ENCODE assay signal across 9 mouse cellular contexts in the genomic region with DNA sequence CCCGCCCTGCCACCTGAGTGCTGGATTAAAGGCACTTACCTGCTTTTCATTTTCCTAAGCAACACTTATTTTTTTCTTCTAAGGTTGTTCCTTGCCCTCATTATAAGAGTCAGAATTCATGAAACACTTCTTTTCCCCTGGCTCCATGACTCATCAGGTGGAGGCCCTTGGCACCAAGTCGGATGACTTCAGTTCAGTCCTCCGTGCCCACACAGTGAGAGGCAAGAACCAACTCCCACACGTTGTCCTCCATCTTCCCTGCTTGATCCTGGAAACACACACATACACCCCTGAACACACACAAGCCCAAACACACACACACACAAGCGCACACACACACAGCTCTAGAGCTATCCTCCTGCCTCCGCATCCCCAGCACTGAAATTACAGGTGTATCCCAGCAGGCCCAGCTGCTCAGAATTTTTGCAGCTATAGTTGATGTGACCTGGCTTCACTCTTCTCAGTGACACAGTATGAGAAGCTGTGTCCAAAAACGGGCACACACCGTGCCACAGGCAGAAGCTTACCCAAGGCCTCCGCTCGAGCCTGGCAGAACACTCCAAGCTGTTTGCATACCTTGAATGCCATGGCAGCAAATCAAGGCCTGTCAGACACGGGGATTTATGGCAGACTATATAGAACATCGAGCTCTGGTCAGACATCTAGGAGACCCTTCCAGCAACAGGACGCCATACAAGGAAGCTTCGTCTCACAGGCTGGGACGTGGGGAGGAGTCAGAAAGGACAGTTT. TPM values are rescaled to one million over a fixed set of nuclear protein-coding genes. Genes with fewer than 3 reads are reported as not detected.
DNase-seq lines count a peak whose midpoint lies in the region; ATAC-seq and TF ChIP-seq lines count a peak whose summit lies in the region.
"Had no signal": no experiment of that assay in that cellular context is flagged by ENCODE, and none has a peak within 500 bp of the region (broad histone marks: within the 10 kb centered on the region; RNA-seq: fewer than 3 reads in every experiment).

No protein-coding gene starts in this region.

- no peaks in the 10 kb centered on the region for H3K36me3 ChIP-seq in lung, embryonic 15.5 days
- no peaks in the 10 kb centered on the region for H3K36me3 ChIP-seq in stomach, embryonic 15.5 days

- no peak overlapping the region for H3K4me3 ChIP-seq in gastrocnemius, adult 2 months
- no peak overlapping the region for H3K4me3 ChIP-seq in lung, embryonic 15.5 days
- H3K4me3 ChIP-seq in stomach, embryonic 15.5 days (replicated peaks): no peak overlapping the region

- intact Hi-C loops in gastrocnemius, adult 2 months (cut with DNase I): no loop called here
- intact Hi-C loops in gastrocnemius, postnatal 14 days (cut with DNase I; ENCODE audit: low total_unique reads): no loop called here

- H3K9ac ChIP-seq in lung, embryonic 15.5 days: no peak overlapping the region
- H3K9ac ChIP-seq in stomach, embryonic 15.5 days: no peak overlapping the region

- peaks cover 24% of the 10 kb centered on the region for H3K4me1 ChIP-seq in lung, embryonic 15.5 days
- H3K4me1 ChIP-seq in stomach, embryonic 15.5 days: peaks cover 10% of the 10 kb centered on the region

- 0 out of 2 replicates have a peak overlapping the region, but pooled peaks have one; percentile 1 for H3K4me2 ChIP-seq in lung, embryonic 15.5 days
- no peak overlapping the region for H3K4me2 ChIP-seq in stomach, embryonic 15.5 days
- H3K4me2 ChIP-seq: liver, embryonic 11.5 days had no signal

- DNase-seq in gastrocnemius, adult 2 months: peak; percentile 75
- DNase-seq in gastrocnemius, postnatal 14 days: no peak
- no peak for DNase-seq in lung, postnatal 4 days
- DNase-seq in cerebellum, adult 8-10 months: peak; percentile 34
- no peak for DNase-seq in layer of hippocampus, adult 8-10 months (ENCODE audit: low spot score in 2 of 2)

- no peaks in the 10 kb centered on the region for H3K27me3 ChIP-seq in lung, embryonic 15.5 days
- no peaks in the 10 kb centered on the region for H3K27me3 ChIP-seq in stomach, embryonic 15.5 days (replicated peaks)

- no peak for ATAC-seq in lung, embryonic 15.5 days (ENCODE audit: borderline replicate concordance, extremely low read depth, low FRiP score, low TSS enrichment)
- ATAC-seq in stomach, embryonic 15.5 days (ENCODE audit: insufficient read depth, low FRiP score, low read depth): no peak
- no peak for ATAC-seq in CD4-positive, CD25-positive, alpha-beta regulatory T cell, adult 4 months

- WGBS in lung, embryonic 15.5 days: 58% methylated on average over 15 of the region's 15 CpGs
- 63% methylated on average over 15 of the region's 15 CpGs for WGBS in stomach, embryonic 15.5 days

- TF ChIP-seq CTCF in gastrocnemius, adult 2 months (IDR thresholded peaks at IDR 0.05): no peak

- peak overlapping the region; percentile 48 for H3K27ac ChIP-seq in gastrocnemius, adult 2 months
- peak overlapping the region; percentile 67 for H3K27ac ChIP-seq in lung, embryonic 15.5 days
- peak overlapping the region; percentile 23; the same call in 1 of the 2 replicates for H3K27ac ChIP-seq in stomach, embryonic 15.5 days

- H3K9me3 ChIP-seq in lung, embryonic 15.5 days: no peaks in the 10 kb centered on the region
- no peaks in the 10 kb centered on the region for H3K9me3 ChIP-seq in stomach, embryonic 15.5 days

RNA-seq across cellular contexts. Expression of a gene that starts 49.7 kb away (rescaled TPM):
- 1 to 10 TPM; 4.4 to 8.6 TPM for total RNA-seq in gastrocnemius, adult 2 months (2021)
- total RNA-seq in gastrocnemius, postnatal 14 days (2021): 1 to 10 TPM; 4.6 to 5.4 TPM
- polyA plus RNA-seq in lung, embryonic 15.5 days (2015; fragmentation: Nextera tagmentation; extraction: Ambion mirVana): 17.9 and 21.0 TPM in 2 replicates
- 14.5 and 16.7 TPM in 2 replicates for polyA plus RNA-seq in stomach, embryonic 15.5 days (2015; fragmentation: Nextera tagmentation; extraction: Ambion mirVana)
- total RNA-seq in layer of hippocampus, adult 8-10 months (2022): 10 to 100 TPM in 1 of 4 experiments, 1 to 10 TPM in 3; 4.9 to 11.0 (median 7.3) TPM
- polyA plus RNA-seq in CD4-positive, CD25-positive, alpha-beta regulatory T cell, adult 4 months (2017; shearing (Covaris generic)): 1 to 10 TPM; 1.1 to 1.9 TPM

RNA-seq across cellular contexts. Expression of a gene that starts 51.2 kb away (rescaled TPM):
- 10 to 100 TPM; 45.4 to 50.9 TPM for total RNA-seq in gastrocnemius, adult 2 months (2021)
- 10 to 100 TPM; 39.2 to 40.3 TPM for total RNA-seq in gastrocnemius, postnatal 14 days (2021)
- polyA plus RNA-seq in lung, embryonic 15.5 days (2015; fragmentation: Nextera tagmentation; extraction: Ambion mirVana): 50.1 and 54.4 TPM in 2 replicates
- polyA plus RNA-seq in stomach, embryonic 15.5 days (2015; fragmentation: Nextera tagmentation; extraction: Ambion mirVana): 45.3 and 46.0 TPM in 2 replicates
- total RNA-seq in layer of hippocampus, adult 8-10 months (2022): 100 to 1,000 TPM; 124 to 142 (median 137) TPM
- 10 to 100 TPM; 24.3 to 30.7 TPM for polyA plus RNA-seq in CD4-positive, CD25-positive, alpha-beta regulatory T cell, adult 4 months (2017; shearing (Covaris generic))

Comparison
In these comparisons a context has a peak if more than half of its experiments do, and no peak if none do; other contexts are left out.
1. DNase-seq: peak in gastrocnemius, adult 2 months (single experiment) and cerebellum, adult 8-10 months (single experiment); none in gastrocnemius, postnatal 14 days (single experiment), lung, postnatal 4 days (0 of 2) and layer of hippocampus, adult 8-10 months (0 of 2).
2. Peak in every context shown above with its lines, with median percentiles within 50 percentile points of each other: H3K27ac ChIP-seq.